ENCODE assay signal across 13 mouse cellular contexts in genomic region chr12:51871446-51872144, GRCm38 (mm10). TPM values are rescaled to one million over a fixed set of nuclear protein-coding genes. Genes with fewer than 3 reads are reported as not detected.
DNase-seq lines count a peak whose midpoint lies in the region; ATAC-seq and TF ChIP-seq lines count a peak whose summit lies in the region.
"Had no signal": no experiment of that assay in that cellular context is flagged by ENCODE, and none has a peak within 500 bp of the region (broad histone marks: within the 10 kb centered on the region; RNA-seq: fewer than 3 reads in every experiment).

No protein-coding gene starts in this region.

- peaks cover 35% of the 10 kb centered on the region for H3K4me1 ChIP-seq in liver, embryonic 12.5 days
- H3K4me1 ChIP-seq in liver, embryonic 14.5 days (replicated peaks; ENCODE audit: control insufficient read depth in 2 of 2, insufficient read depth in 2 of 2, low read length in 1 of 2): peaks cover 12 to 21% of the 10 kb centered on the region in 2 experiments
- no peaks in the 10 kb centered on the region for H3K4me1 ChIP-seq in hindbrain, postnatal 0 days (ENCODE audit: insufficient read depth, low read length)
- H3K4me1 ChIP-seq: embryonic facial prominence, embryonic 15.5 days had no signal

- 25% methylated on average over 11 of the region's 11 CpGs for WGBS in liver, embryonic 12.5 days (ENCODE audit: insufficient replicate concordance)
- WGBS in liver, embryonic 14.5 days (ENCODE audit: insufficient replicate concordance): 20% methylated on average over 11 of the region's 11 CpGs
- 59% methylated on average over 11 of the region's 11 CpGs for WGBS in hindbrain, postnatal 0 days

- H3K27ac ChIP-seq in liver, embryonic 12.5 days: peak overlapping the region; percentile 64; the same call in 1 of the 2 replicates
- H3K27ac ChIP-seq in liver, embryonic 14.5 days: no peak overlapping the region
- H3K27ac ChIP-seq in hindbrain, postnatal 0 days: no peak overlapping the region
- H3K27ac ChIP-seq: embryonic facial prominence, embryonic 15.5 days had no signal

- H3K4me2 ChIP-seq in liver, embryonic 12.5 days: peak overlapping the region; percentile 17
- H3K4me2 ChIP-seq in liver, embryonic 14.5 days (ENCODE audit: low read depth): peak overlapping the region; percentile 8
- H3K4me2 ChIP-seq in hindbrain, postnatal 0 days (ENCODE audit: low read depth, low read length): no peak overlapping the region
- H3K4me2 ChIP-seq: embryonic facial prominence, embryonic 15.5 days had no signal

- no peaks in the 10 kb centered on the region for H3K27me3 ChIP-seq in liver, embryonic 12.5 days (replicated peaks)
- H3K27me3 ChIP-seq in liver, embryonic 14.5 days (ENCODE audit: control insufficient read depth, insufficient read depth, low read length): no peaks in the 10 kb centered on the region
- H3K27me3 ChIP-seq in hindbrain, postnatal 0 days (ENCODE audit: insufficient read depth, low read length): no peaks in the 10 kb centered on the region
- H3K27me3 ChIP-seq: embryonic facial prominence, embryonic 15.5 days had no signal

- no peak for DNase-seq in liver
- DNase-seq in T-cell, adult 2 months (ENCODE audit: low spot score): peak; percentile 57
- no peak for DNase-seq in liver, embryonic 14.5 days (ENCODE audit: low read depth in 3 of 3, low spot score in 3 of 3)
- DNase-seq in thymus, postnatal 36 days: peak; percentile 17 to 41
- no peak for DNase-seq in hindbrain, postnatal 0 days (ENCODE audit: low spot score)
- no peak for DNase-seq in adrenal gland, postnatal 25 days
- DNase-seq: adrenal gland, postnatal 14 days; cerebellum, postnatal 36 days; gastrocnemius, postnatal 36 days; lung, adult 2 months had no signal

- no peak for TF ChIP-seq EP300 in liver, embryonic 14.5 days (IDR thresholded peaks at IDR 0.05; ENCODE audit: low read depth)

- TF ChIP-seq CTCF in liver, embryonic 14.5 days (IDR thresholded peaks at IDR 0.05; ENCODE audit: low read depth): no peak
- TF ChIP-seq CTCF in hindbrain, postnatal 0 days (IDR thresholded peaks at IDR 0.05; ENCODE audit: low read depth): no peak

- H3K9ac ChIP-seq in liver, embryonic 12.5 days: peak overlapping the region; percentile 30; the same call in 1 of the 2 replicates
- no peak overlapping the region for H3K9ac ChIP-seq in liver, embryonic 14.5 days (replicated peaks)
- no peak overlapping the region for H3K9ac ChIP-seq in hindbrain, postnatal 0 days (replicated peaks; ENCODE audit: low read length)
- H3K9ac ChIP-seq: embryonic facial prominence, embryonic 15.5 days had no signal

- peaks cover 23% of the 10 kb centered on the region for H3K36me3 ChIP-seq in liver, embryonic 12.5 days
- no peaks in the 10 kb centered on the region; the same call in 1 of the 2 replicates for H3K36me3 ChIP-seq in liver, embryonic 14.5 days (replicated peaks; ENCODE audit: control insufficient read depth, insufficient read depth, low read depth)
- H3K36me3 ChIP-seq in hindbrain, postnatal 0 days (ENCODE audit: insufficient read depth, low read length): no peaks in the 10 kb centered on the region

- no peaks in the 10 kb centered on the region for H3K9me3 ChIP-seq in liver, embryonic 12.5 days (replicated peaks)
- H3K9me3 ChIP-seq in liver, embryonic 14.5 days (ENCODE audit: control insufficient read depth, low read length): no peaks in the 10 kb centered on the region
- no peaks in the 10 kb centered on the region for H3K9me3 ChIP-seq in hindbrain, postnatal 0 days (ENCODE audit: low read length)
- H3K9me3 ChIP-seq: embryonic facial prominence, embryonic 15.5 days had no signal

- H3K4me3 ChIP-seq in liver, embryonic 12.5 days: no peak overlapping the region
- H3K4me3 ChIP-seq in liver, embryonic 14.5 days (ENCODE audit: insufficient read depth in 1 of 2, low read depth in 2 of 2, low read length in 2 of 2): no peak overlapping the region
- H3K4me3 ChIP-seq in hindbrain, postnatal 0 days (ENCODE audit: low read length): no peak overlapping the region
- H3K4me3 ChIP-seq: embryonic facial prominence, embryonic 15.5 days; myocyte had no signal

- peak; percentile 48; the same call in 1 of the 2 replicates for ATAC-seq in liver, embryonic 12.5 days
- no peak for ATAC-seq in liver, embryonic 14.5 days (ENCODE audit: insufficient read depth)
- ATAC-seq in hindbrain, postnatal 0 days: no peak

RNA-seq across cellular contexts. Expression of gene Hectd1, which starts 42.3 kb away (rescaled TPM):
- polyA plus RNA-seq in liver, embryonic 12.5 days (2016; fragmentation: Nextera tagmentation; extraction: Ambion mirVana): 48.0 and 48.4 TPM in 2 replicates
- 17.9 and 22.3 TPM in 2 replicates for polyA plus RNA-seq in liver, embryonic 14.5 days (2012; rRNA removed)
- 22.1 and 25.2 TPM in 2 replicates for polyA plus RNA-seq in liver, embryonic 14.5 days (2014; fragmentation: Nextera tagmentation; extraction: Ambion mirVana)
- 67.1 and 68.5 TPM in 2 replicates for total RNA-seq in hindbrain, postnatal 0 days (2014; rRNA removed)
- 28.0 and 28.4 TPM in 2 replicates for polyA plus RNA-seq in hindbrain, postnatal 0 days (2015; fragmentation: Nextera tagmentation; extraction: Ambion mirVana)
- total RNA-seq in adrenal gland, postnatal 25 days (2021): 96.6 and 102 TPM in 2 replicates

Comparison
In these comparisons a context has a peak if more than half of its experiments do, and no peak if none do; other contexts are left out.
1. DNase-seq: peak in T-cell, adult 2 months (single experiment) and thymus, postnatal 36 days (2 of 2); none in liver (single experiment), liver, embryonic 14.5 days (0 of 3), hindbrain, postnatal 0 days (single experiment) and adrenal gland, postnatal 25 days (single experiment).